Mouse (Mus musculus) right cerebral cortex, postnatal 14 days (tissue): ENCODE results near the gene Prok1.

Experiments used
- DNase-seq: peaks from one replicate; pipeline ENCODE4 v3.0.0; 2022

Prok1 gene

GRCm38 (mm10) chr3:107183178-107183577 is 56.3 kb downstream of the Prok1 start:
- DNase-seq: peak; percentile 54
